Mouse (Mus musculus) G1E (cell line): ENCODE measurements around the gene 1700001J03Rik. TPM values are rescaled to one million over a fixed set of nuclear protein-coding genes. Genes with fewer than 3 reads are reported as not detected.

ENCODE experiments used
- ATAC-seq: 2 replicates; pipeline ENCODE4 v1.8.0; 2016; ENCODE audit warnings: mild to moderate bottlenecking; ENCODE audit not compliant: insufficient number of reproducible peaks, poor library complexity, low FRiP score, severe bottlenecking; ENCODE audit errors: extremely low read depth
- DNase-seq: peaks from one replicate; pipeline ENCODE4 v3.0.0; 2012; ENCODE audit warnings: low spot score
- H3K27me3 ChIP-seq: 2 replicates; pipeline ENCODE4 v1.6.1; 2012; ENCODE audit warnings: mild to moderate bottlenecking, low read length, inconsistent platforms; ENCODE audit not compliant: insufficient read depth
- H3K36me3 ChIP-seq: replicated peaks from 2 replicates; pipeline ENCODE3; 2012; ENCODE audit warnings: mild to moderate bottlenecking, inconsistent platforms
- H3K4me1 ChIP-seq: 2 replicates; pipeline ENCODE4 v1.6.1; 2012; ENCODE audit warnings: low read depth, low read length, inconsistent platforms, mixed read lengths; ENCODE audit not compliant: insufficient read depth
- H3K4me3 ChIP-seq: 2 replicates; pipeline ENCODE4 v1.5.1; 2012; ENCODE audit warnings: low read depth, mild to moderate bottlenecking, inconsistent platforms, low read length, moderate library complexity, mixed read lengths
- H3K9me3 ChIP-seq: replicated peaks from 2 replicates; pipeline ENCODE4 v1.6.1; 2012; ENCODE audit warnings: inconsistent platforms
- CTCF ChIP-seq: IDR thresholded peaks from 2 replicates; pipeline ENCODE4 v1.5.1; 2012; ENCODE audit warnings: low read depth, low read length, inconsistent platforms, mixed read lengths
- GATA1 ChIP-seq: IDR thresholded peaks from 2 replicates; pipeline ENCODE4 v1.6.1; 2012; ENCODE audit warnings: borderline replicate concordance, low read length, inconsistent platforms, mixed read lengths
- GATA2 ChIP-seq: IDR thresholded peaks from 2 replicates; pipeline ENCODE4 v1.6.1; 2012; ENCODE audit warnings: low read depth, low read length, inconsistent platforms, borderline replicate concordance
- POLR2AphosphoS5 ChIP-seq: IDR thresholded peaks from 2 replicates; pipeline ENCODE4 v1.6.1; 2012; ENCODE audit warnings: low read depth, low read length, inconsistent platforms; ENCODE audit not compliant: insufficient replicate concordance
- TAL1 ChIP-seq: conservative IDR thresholded peaks from 2 replicates; pipeline ENCODE4 v1.6.1; 2012; ENCODE audit warnings: low read depth, low read length, inconsistent platforms, mixed read lengths
- polyA plus RNA-seq: library from polyadenylated mRNA; stranded (reverse); fragments of >175 nt; gene quantifications from 2 replicates; pipeline ENCODE4 v1.2.3, GENCODE M21; 2012
- total RNA-seq, 2 experiments: library from RNA; stranded (forward) in 1 of 2; stranded (reverse) in 1 of 2; fragments of 200-1000 nt in 1 of 2; fragments of >200 nt in 1 of 2; fragmentation: Nextera tagmentation in 1 of 2; gene quantifications; 2 replicates each; pipeline ENCODE4 v1.2.3; 2014 to 2017

The 1700001J03Rik gene
- total and polyA plus RNA-seq, 3 experiments = 0.16 TPM; not detected in 2

- H3K4me1 ChIP-seq = peaks cover 23% of the 10 kb centered on the region
- H3K36me3 ChIP-seq = no peaks in the 10 kb centered on the region
- no peak for ATAC-seq
- TF ChIP-seq GATA2 (no peak), POLR2AphosphoS5 (no peak), TAL1 (no peak), GATA1 (no peak), CTCF (no peak)
- peak overlapping the region; percentile 83 for H3K4me3 ChIP-seq
- no peak for DNase-seq
- H3K27me3 ChIP-seq = no peaks in the 10 kb centered on the region
- no peaks in the 10 kb centered on the region for H3K9me3 ChIP-seq
Observed at GRCm38 (mm10) chr5:146229869-146230650, 45.0 kb upstream of the 1700001J03Rik start.

- Histone ChIP-seq H3K9me3 (no peaks in the 10 kb centered on the region), H3K4me1 (peaks cover 22% of the 10 kb centered on the region), H3K36me3 (no peaks in the 10 kb centered on the region), H3K27me3 (no peaks in the 10 kb centered on the region), H3K4me3 (no peak overlapping the region)
- DNase-seq (no peak), ATAC-seq (no peak)
- TF ChIP-seq CTCF (no peak), TAL1 (no peak)
Observed at GRCm38 (mm10) chr5:146227496-146227895, 42.4 kb upstream of the 1700001J03Rik start.

- H3K27me3 ChIP-seq = no peaks in the 10 kb centered on the region
- TF ChIP-seq GATA2 (no peak), POLR2AphosphoS5 (no peak), GATA1 (no peak), TAL1 (no peak), CTCF (no peak)
- H3K9me3 ChIP-seq = no peaks in the 10 kb centered on the region
- DNase-seq = no peak
- H3K36me3 ChIP-seq = peaks cover 10% of the 10 kb centered on the region
- no peak for ATAC-seq
- no peak overlapping the region for H3K4me3 ChIP-seq
- H3K4me1 ChIP-seq = peaks cover 25% of the 10 kb centered on the region
Observed at GRCm38 (mm10) chr5:146223786-146224185, 38.7 kb upstream of the 1700001J03Rik start.

DNA sequence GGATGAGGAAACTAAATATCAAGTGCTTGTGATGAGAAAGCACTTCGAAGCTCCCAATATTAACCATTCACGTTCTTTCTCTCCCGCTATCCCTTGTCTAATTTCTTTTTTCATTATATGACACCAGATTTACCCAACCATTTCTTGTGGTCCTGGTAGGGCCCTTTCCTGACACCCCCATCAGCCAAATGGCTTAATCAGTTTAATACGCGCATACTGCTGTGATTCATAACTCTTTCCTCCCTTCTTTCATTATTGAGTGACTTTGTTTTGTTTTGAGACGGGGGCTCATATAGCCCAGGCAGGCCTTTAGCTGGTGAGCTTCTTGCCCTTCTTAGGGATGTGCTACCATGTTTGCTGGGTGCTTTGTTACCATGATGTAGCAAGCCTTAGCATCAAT lies 36.6 kb upstream of the 1700001J03Rik start:
- DNase-seq (no peak), ATAC-seq (no peak)
- TF ChIP-seq GATA1 (no peak), CTCF (no peak), GATA2 (no peak), POLR2AphosphoS5 (no peak), TAL1 (no peak)
- H3K36me3 ChIP-seq = peaks cover 28% of the 10 kb centered on the region
- H3K27me3 ChIP-seq = no peaks in the 10 kb centered on the region
- peak overlapping the region; percentile 81 for H3K4me3 ChIP-seq
- no peaks in the 10 kb centered on the region for H3K9me3 ChIP-seq
- peaks cover 27% of the 10 kb centered on the region for H3K4me1 ChIP-seq

DNA sequence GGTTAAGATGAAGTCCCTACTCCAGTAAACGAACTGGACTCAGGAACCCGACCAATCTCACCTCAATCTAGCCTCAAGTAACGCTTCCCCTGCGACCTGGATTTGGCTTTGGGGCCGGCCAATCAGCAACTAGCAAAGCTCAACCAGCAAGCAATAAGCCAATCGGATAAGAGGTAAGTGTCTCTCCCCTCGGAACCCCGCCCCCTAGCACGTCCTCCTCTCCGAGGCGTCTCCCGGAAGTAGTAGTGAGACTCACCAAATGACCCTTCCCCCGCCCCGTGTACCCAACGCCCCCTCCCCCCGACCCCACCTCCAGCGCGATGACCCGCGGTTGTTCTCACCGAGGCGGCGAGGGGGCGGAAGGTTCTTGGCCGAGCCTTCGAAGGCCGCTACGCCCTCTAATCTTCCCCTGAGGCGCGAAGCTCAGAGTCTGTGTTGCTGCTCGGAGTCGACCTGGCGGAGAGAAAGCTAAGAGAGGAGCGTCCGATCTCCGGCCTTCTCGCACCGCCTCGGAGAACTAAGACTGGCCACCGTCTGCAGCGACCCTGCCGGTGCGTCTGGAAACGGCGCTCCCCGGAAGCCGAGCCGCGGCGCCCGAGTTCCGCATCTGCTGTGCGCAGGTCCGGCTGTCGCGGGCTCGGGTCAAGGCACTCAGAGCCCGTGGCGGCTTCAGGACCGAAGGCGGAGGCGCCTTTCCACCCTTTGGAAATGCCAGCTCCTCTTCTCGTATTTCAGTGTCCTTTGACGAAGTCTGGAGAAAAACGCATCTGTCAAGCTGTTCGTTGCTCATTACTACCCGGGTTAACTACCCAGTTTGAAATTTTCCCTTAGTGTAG lies 36.0 kb upstream of the 1700001J03Rik start, which contains the start of gene Rnf6:
Gene Rnf6, minus strand, starts transcription at position 677 of the 836 bp plus-strand sequence.
- peak within 1 kb of the TSS; percentile 81 for H3K4me3 ChIP-seq
- DNase-seq = peak; percentile 95
- peaks cover 27% of the 10 kb centered on the region for H3K4me1 ChIP-seq
- ATAC-seq = peak; percentile 98
- TF ChIP-seq TAL1 (no peak), GATA2 (no peak), GATA1 (no peak), CTCF (no peak), POLR2AphosphoS5 (no peak)
- peaks cover 31% of the 10 kb centered on the region for H3K36me3 ChIP-seq
- no peaks in the 10 kb centered on the region for H3K9me3 ChIP-seq
- H3K27me3 ChIP-seq = no peaks in the 10 kb centered on the region

GRCm38 (mm10) chr5:146220501-146220878 lies 35.4 kb upstream of the 1700001J03Rik start:
- no peak for TF ChIP-seq TAL1
- no peaks in the 10 kb centered on the region for H3K27me3 ChIP-seq
- peaks cover 27% of the 10 kb centered on the region for H3K4me1 ChIP-seq
- no peak for DNase-seq
- no peaks in the 10 kb centered on the region for H3K9me3 ChIP-seq
- H3K36me3 ChIP-seq = peaks cover 37% of the 10 kb centered on the region
- H3K4me3 ChIP-seq = peak overlapping the region; percentile 81
- ATAC-seq = peak; percentile 60
